Mouse (Mus musculus): ENCODE results near the gene Nucb1. TPM values are rescaled to one million over a fixed set of nuclear protein-coding genes. Genes with fewer than 3 reads are reported as not detected.

The Nucb1 gene
- polyA plus RNA-seq, 1 experiment from 2014 or later: 90.5 TPM

- peaks cover 49% of the 10 kb centered on the region for H3K36me3 ChIP-seq (replicated peaks)
- peak overlapping the region; percentile 65 for H3K4me2 ChIP-seq
- H3K27me3 ChIP-seq: no peaks in the 10 kb centered on the region
- peaks cover 37% of the 10 kb centered on the region for H3K4me1 ChIP-seq
- no peak for ATAC-seq (ENCODE audit: low FRiP score)
- H3K9ac ChIP-seq: peak overlapping the region; percentile 87; the same call in 1 of the 2 replicates
- peak overlapping the region; percentile 65 for H3K27ac ChIP-seq
- WGBS: 66% methylated on average over 9 of the region's 9 CpGs
- no peaks in the 10 kb centered on the region for H3K9me3 ChIP-seq
- H3K4me3 ChIP-seq (replicated peaks): peak overlapping the region; percentile 82
Observed at GRCm38 (mm10) chr7:45456721-45457203, 53.4 kb downstream of the Nucb1 start.

- no peak overlapping the region for H3K4me3 ChIP-seq (replicated peaks)
- H3K9me3 ChIP-seq: no peaks in the 10 kb centered on the region
- no peaks in the 10 kb centered on the region for H3K27me3 ChIP-seq
- peak overlapping the region; percentile 65; the same call in 1 of the 2 replicates for H3K27ac ChIP-seq
- WGBS: 80% methylated on average over 13 of the region's 13 CpGs
- ATAC-seq (ENCODE audit: low FRiP score): no peak
- H3K4me1 ChIP-seq: peaks cover 39% of the 10 kb centered on the region
- H3K9ac ChIP-seq: 0 out of 2 replicates have a peak overlapping the region, but pooled peaks have one; percentile 87
- H3K4me2 ChIP-seq: no peak overlapping the region
- peaks cover 47% of the 10 kb centered on the region for H3K36me3 ChIP-seq (replicated peaks)
Observed at GRCm38 (mm10) chr7:45455932-45456696, 54.1 kb downstream of the Nucb1 start.

DNA sequence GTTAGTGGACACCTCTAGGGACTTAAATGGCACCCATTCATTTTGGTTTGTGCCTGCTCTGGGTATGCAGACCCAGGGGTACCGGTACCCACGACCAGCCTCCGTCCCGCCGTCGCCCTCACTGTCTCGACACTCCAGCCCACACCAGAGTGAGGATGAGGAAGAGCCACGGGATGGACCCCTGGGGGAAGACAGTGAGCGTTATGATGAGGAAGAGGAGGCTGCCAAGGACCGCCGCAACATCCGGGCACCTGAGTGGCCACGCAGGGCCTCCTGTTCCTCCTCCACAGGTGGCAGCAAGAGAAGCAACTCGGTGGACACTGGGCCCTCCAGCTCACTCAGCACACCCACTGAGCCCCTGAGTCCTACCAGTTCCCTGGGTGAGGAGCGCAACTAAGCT lies 55.2 kb downstream of the Nucb1 start:
- Histone ChIP-seq H3K27ac (no peak overlapping the region), H3K36me3 (replicated peaks) (peaks cover 47% of the 10 kb centered on the region)
- 93% methylated on average over 15 of the region's 15 CpGs for WGBS

GRCm38 (mm10) chr7:45451344-45451982 lies 58.7 kb downstream of the Nucb1 start:
- Histone ChIP-seq H3K4me1 (peaks cover 7% of the 10 kb centered on the region; the same call in 1 of the 2 replicates), H3K9me3 (no peaks in the 10 kb centered on the region), H3K9ac (no peak overlapping the region), H3K27ac (0 out of 2 replicates have a peak overlapping the region, but pooled peaks have one; percentile 13), H3K36me3 (replicated peaks) (peaks cover 42% of the 10 kb centered on the region), H3K27me3 (no peaks in the 10 kb centered on the region), H3K4me2 (no peak overlapping the region), H3K4me3 (replicated peaks) (0 out of 2 replicates have a peak overlapping the region, but pooled peaks have one; percentile 10)
- ATAC-seq (ENCODE audit: low FRiP score): peak; percentile 81
- 52% methylated on average over 23 of the region's 23 CpGs for whole genome bisulfite sequencing

More for the DNA sequence above, 55.2 kb downstream of the Nucb1 start:
- H3K4me1 ChIP-seq: peaks cover 27% of the 10 kb centered on the region
- no peaks in the 10 kb centered on the region for H3K9me3 ChIP-seq
- no peaks in the 10 kb centered on the region for H3K27me3 ChIP-seq
- peak overlapping the region; percentile 21; the same call in 1 of the 2 replicates for H3K9ac ChIP-seq
- no peak overlapping the region for H3K4me2 ChIP-seq
- no peak for ATAC-seq (ENCODE audit: low FRiP score)
- H3K4me3 ChIP-seq (replicated peaks): no peak overlapping the region

GRCm38 (mm10) chr7:45449974-45450373 lies 60.2 kb downstream of the Nucb1 start:
- 83% methylated on average over 1 of the region's 1 CpGs for WGBS
- no peaks in the 10 kb centered on the region for H3K9me3 ChIP-seq
- H3K4me2 ChIP-seq: no peak overlapping the region
- ATAC-seq (ENCODE audit: low FRiP score): no peak
- H3K36me3 ChIP-seq (replicated peaks): peaks cover 39% of the 10 kb centered on the region
- peaks cover 2% of the 10 kb centered on the region; the same call in 1 of the 2 replicates for H3K4me1 ChIP-seq
- H3K27ac ChIP-seq: no peak overlapping the region
- H3K9ac ChIP-seq: no peak overlapping the region
- H3K4me3 ChIP-seq (replicated peaks): no peak overlapping the region
- H3K27me3 ChIP-seq: no peaks in the 10 kb centered on the region

DNA sequence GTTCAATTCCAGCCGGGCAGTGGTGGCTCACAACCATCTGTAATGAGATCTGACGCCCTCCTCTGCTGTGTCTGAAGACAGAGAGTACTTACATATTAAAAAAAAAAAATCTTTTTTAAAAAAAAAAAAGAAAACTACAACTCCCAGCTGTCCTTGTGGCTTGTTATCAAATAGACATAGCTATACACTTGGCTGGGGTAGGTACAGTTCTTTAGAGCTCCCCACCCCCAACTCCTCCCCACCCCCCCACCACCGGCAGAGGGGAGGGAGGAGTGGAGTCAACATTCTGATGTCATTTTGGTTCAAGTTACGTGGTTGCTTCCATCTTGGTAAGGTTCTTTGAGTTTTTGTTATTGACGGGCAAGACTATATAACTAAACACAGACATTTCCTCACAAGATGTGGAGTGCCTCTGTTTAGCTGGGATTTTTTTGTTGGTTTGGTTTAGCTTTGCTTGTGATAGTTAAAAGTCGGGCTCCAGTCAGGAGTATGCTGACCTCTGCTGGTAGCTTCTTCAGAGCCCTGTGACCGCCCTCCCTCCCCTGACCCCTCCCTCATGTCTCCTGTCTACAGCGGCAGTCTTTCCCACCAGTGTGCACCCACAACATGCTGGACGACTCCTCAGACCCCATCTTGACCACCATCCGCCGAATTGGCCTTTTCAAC lies 62.7 kb downstream of the Nucb1 start:
- H3K4me1 ChIP-seq: peaks cover 2% of the 10 kb centered on the region; the same call in 1 of the 2 replicates
- 31% methylated on average over 11 of the region's 11 CpGs for WGBS
- no peak overlapping the region for H3K4me3 ChIP-seq (replicated peaks)
- H3K4me2 ChIP-seq: no peak overlapping the region
- H3K36me3 ChIP-seq (replicated peaks): peaks cover 51% of the 10 kb centered on the region
- no peak overlapping the region for H3K9ac ChIP-seq
- no peak overlapping the region for H3K27ac ChIP-seq
- no peak for ATAC-seq (ENCODE audit: low FRiP score)
- no peaks in the 10 kb centered on the region for H3K27me3 ChIP-seq
- H3K9me3 ChIP-seq: no peaks in the 10 kb centered on the region

GRCm38 (mm10) chr7:45446589-45446988 lies 63.6 kb downstream of the Nucb1 start:
- Histone ChIP-seq H3K36me3 (replicated peaks) (peaks cover 45% of the 10 kb centered on the region), H3K4me2 (no peak overlapping the region)
- no peak for ATAC-seq (ENCODE audit: low FRiP score)

GRCm38 (mm10) chr7:45443526-45444420 lies 66.4 kb downstream of the Nucb1 start:
- 90% methylated on average over 22 of the region's 22 CpGs for WGBS
- Histone ChIP-seq H3K4me1 (no peaks in the 10 kb centered on the region), H3K9me3 (no peaks in the 10 kb centered on the region), H3K9ac (0 out of 2 replicates have a peak overlapping the region, but pooled peaks have one; percentile 4), H3K27ac (no peak overlapping the region), H3K36me3 (replicated peaks) (peaks cover 54% of the 10 kb centered on the region), H3K4me3 (replicated peaks) (no peak overlapping the region), H3K27me3 (no peaks in the 10 kb centered on the region), H3K4me2 (no peak overlapping the region)
- no peak for ATAC-seq (ENCODE audit: low FRiP score)

More at GRCm38 (mm10) chr7:45446589-45446988, 63.6 kb downstream of the Nucb1 start:
- H3K27me3 ChIP-seq: no peaks in the 10 kb centered on the region
- peaks cover 2% of the 10 kb centered on the region; the same call in 1 of the 2 replicates for H3K4me1 ChIP-seq
- H3K9ac ChIP-seq: no peak overlapping the region
- H3K4me3 ChIP-seq (replicated peaks): no peak overlapping the region
- no peak overlapping the region for H3K27ac ChIP-seq
- H3K9me3 ChIP-seq: no peaks in the 10 kb centered on the region

Small RNAs within 50 kb of the gene (microRNA-seq; reads per million reads assigned to microRNA genes)
- gene Gm22133: not detected

Other genes with a start within 250 kb of the Nucb1 start
- not detected in 2 replicates for gene Slc6a21, start 232.9 kb downstream of the Nucb1 start, polyA plus RNA-seq (2016; fragmentation: Nextera tagmentation; extraction: Ambion mirVana)
- 4.6 and 6.6 TPM in 2 replicates for gene Trpm4, start 176.6 kb downstream of the Nucb1 start, polyA plus RNA-seq (2016; fragmentation: Nextera tagmentation; extraction: Ambion mirVana)
- gene Hrc, start 175.1 kb downstream of the Nucb1 start, polyA plus RNA-seq (2016; fragmentation: Nextera tagmentation; extraction: Ambion mirVana): 0.13 and 0.20 TPM in 2 replicates
- gene Ppfia3, start 143.4 kb downstream of the Nucb1 start, polyA plus RNA-seq (2016; fragmentation: Nextera tagmentation; extraction: Ambion mirVana): 12.6 and 14.9 TPM in 2 replicates
- 3.1 TPM in 2 replicates for gene Lin7b, start 139.8 kb downstream of the Nucb1 start, polyA plus RNA-seq (2016; fragmentation: Nextera tagmentation; extraction: Ambion mirVana)
- gene Snrnp70, start 114.7 kb downstream of the Nucb1 start, polyA plus RNA-seq (2016; fragmentation: Nextera tagmentation; extraction: Ambion mirVana): 313 and 314 TPM in 2 replicates
- gene Kcna7, start 104.8 kb downstream of the Nucb1 start, polyA plus RNA-seq (2016; fragmentation: Nextera tagmentation; extraction: Ambion mirVana): not detected in 2 replicates
- 0.32 and 0.65 TPM in 2 replicates for gene Ntf5, start 96.7 kb downstream of the Nucb1 start, polyA plus RNA-seq (2016; fragmentation: Nextera tagmentation; extraction: Ambion mirVana)
- gene Lhb, start 89.6 kb downstream of the Nucb1 start, polyA plus RNA-seq (2016; fragmentation: Nextera tagmentation; extraction: Ambion mirVana): 0.50 TPM in 1 of 2 replicates, not detected in the other
- 28.7 and 30.7 TPM in 2 replicates for gene Gys1, start 75.6 kb downstream of the Nucb1 start, polyA plus RNA-seq (2016; fragmentation: Nextera tagmentation; extraction: Ambion mirVana)
- 167 and 175 TPM in 2 replicates for gene Ruvbl2, start 72.3 kb downstream of the Nucb1 start, polyA plus RNA-seq (2016; fragmentation: Nextera tagmentation; extraction: Ambion mirVana)
- gene Ftl1, start 50.5 kb downstream of the Nucb1 start, polyA plus RNA-seq (2016; fragmentation: Nextera tagmentation; extraction: Ambion mirVana): 5,523 and 5,537 TPM in 2 replicates
- gene Bax, start 43.5 kb downstream of the Nucb1 start, polyA plus RNA-seq (2016; fragmentation: Nextera tagmentation; extraction: Ambion mirVana): 240 and 256 TPM in 2 replicates
- 0.29 and 0.34 TPM in 2 replicates for gene Tulp2, start 28.5 kb downstream of the Nucb1 start, polyA plus RNA-seq (2016; fragmentation: Nextera tagmentation; extraction: Ambion mirVana)
- not detected in 2 replicates for gene Gm45808, start 23.6 kb downstream of the Nucb1 start, polyA plus RNA-seq (2016; fragmentation: Nextera tagmentation; extraction: Ambion mirVana)
- gene Dhdh, start 21.6 kb downstream of the Nucb1 start, polyA plus RNA-seq (2016; fragmentation: Nextera tagmentation; extraction: Ambion mirVana): 3.0 and 3.6 TPM in 2 replicates
- gene Ppp1r15a, start 15.9 kb upstream of the Nucb1 start, polyA plus RNA-seq (2016; fragmentation: Nextera tagmentation; extraction: Ambion mirVana): 14.6 and 16.6 TPM in 2 replicates
- 0.74 and 1.0 TPM in 2 replicates for gene Plekha4, start 15.9 kb upstream of the Nucb1 start, polyA plus RNA-seq (2016; fragmentation: Nextera tagmentation; extraction: Ambion mirVana)
- gene Hsd17b14, start 44.5 kb upstream of the Nucb1 start, polyA plus RNA-seq (2016; fragmentation: Nextera tagmentation; extraction: Ambion mirVana): 0.42 and 0.52 TPM in 2 replicates
- gene Bcat2, start 59.7 kb upstream of the Nucb1 start, polyA plus RNA-seq (2016; fragmentation: Nextera tagmentation; extraction: Ambion mirVana): 18.3 and 22.2 TPM in 2 replicates
- gene Fgf21, start 105.1 kb upstream of the Nucb1 start, polyA plus RNA-seq (2016; fragmentation: Nextera tagmentation; extraction: Ambion mirVana): not detected in 2 replicates
- gene Fut1, start 106.9 kb upstream of the Nucb1 start, polyA plus RNA-seq (2016; fragmentation: Nextera tagmentation; extraction: Ambion mirVana): 0.10 and 0.24 TPM in 2 replicates
- 0.13 TPM in 1 of 2 replicates, not detected in the other for gene Izumo1, start 111.4 kb upstream of the Nucb1 start, polyA plus RNA-seq (2016; fragmentation: Nextera tagmentation; extraction: Ambion mirVana)
- gene Rasip1, start 117.1 kb upstream of the Nucb1 start, polyA plus RNA-seq (2016; fragmentation: Nextera tagmentation; extraction: Ambion mirVana): 8.3 and 8.9 TPM in 2 replicates
- 2.6 and 3.1 TPM in 2 replicates for gene Mamstr, start 129.6 kb upstream of the Nucb1 start, polyA plus RNA-seq (2016; fragmentation: Nextera tagmentation; extraction: Ambion mirVana)
- 0.11 TPM in 1 of 2 replicates, not detected in the other for gene Fut2, start 156.0 kb upstream of the Nucb1 start, polyA plus RNA-seq (2016; fragmentation: Nextera tagmentation; extraction: Ambion mirVana)
- 0.23 and 0.33 TPM in 2 replicates for gene Ntn5, start 173.6 kb upstream of the Nucb1 start, polyA plus RNA-seq (2016; fragmentation: Nextera tagmentation; extraction: Ambion mirVana)
- gene Sec1, start 184.0 kb upstream of the Nucb1 start, polyA plus RNA-seq (2016; fragmentation: Nextera tagmentation; extraction: Ambion mirVana): 0.64 and 0.68 TPM in 2 replicates
- 10.2 and 11.0 TPM in 2 replicates for gene Car11, start 189.4 kb upstream of the Nucb1 start, polyA plus RNA-seq (2016; fragmentation: Nextera tagmentation; extraction: Ambion mirVana)
- 3.8 and 3.9 TPM in 2 replicates for gene Dbp, start 194.7 kb upstream of the Nucb1 start, polyA plus RNA-seq (2016; fragmentation: Nextera tagmentation; extraction: Ambion mirVana)
- 707 and 745 TPM in 2 replicates for gene Rpl18, start 205.1 kb upstream of the Nucb1 start, polyA plus RNA-seq (2016; fragmentation: Nextera tagmentation; extraction: Ambion mirVana)
- 26.5 and 30.1 TPM in 2 replicates for gene Sphk2, start 207.6 kb upstream of the Nucb1 start, polyA plus RNA-seq (2016; fragmentation: Nextera tagmentation; extraction: Ambion mirVana)
- gene Fam83e, start 210.8 kb upstream of the Nucb1 start, polyA plus RNA-seq (2016; fragmentation: Nextera tagmentation; extraction: Ambion mirVana): 1.1 and 1.5 TPM in 2 replicates
- not detected in 2 replicates for gene Spaca4, start 215.4 kb upstream of the Nucb1 start, polyA plus RNA-seq (2016; fragmentation: Nextera tagmentation; extraction: Ambion mirVana)

All from forebrain, embryonic 12.5 days (tissue).